Mouse (Mus musculus) cortical plate, adult 2 months (tissue): ENCODE measurements around the gene AU021092.
"Not testable (repeated sequence)": the region's sequence is repeated elsewhere in the genome, so short reads cannot be mapped to it uniquely, and the experiment has no call there.

Source experiments
- CTCF ChIP-seq: fragments of 200-500 bp; IDR thresholded peaks from 2 replicates; pipeline ENCODE4 v1.5.1; 2011; ENCODE audit warnings: mild to moderate bottlenecking, control low read depth, low read length; ENCODE audit not compliant: insufficient read depth; ENCODE audit errors: extremely low read depth
- POLR2A ChIP-seq: fragments of 200-500 bp; IDR thresholded peaks from 2 replicates; pipeline ENCODE4 v1.6.1; 2011; ENCODE audit warnings: mild to moderate bottlenecking, low read length, control low read depth; ENCODE audit not compliant: insufficient read depth; ENCODE audit errors: extremely low read depth

- not testable (repeated sequence) for TF ChIP-seq CTCF, POLR2A
These were observed 4.4 kb upstream of the AU021092 start for GRCm38 (mm10) chr16:5226534-5226933.
